Mouse (Mus musculus): ENCODE data around the gene Orai2.
A peak's percentile ranks its signal among the peaks of the same experiment; 100 is the strongest.

GRCm38 (mm10) chr5:136215211-136215610 is 44.7 kb upstream of the Orai2 start:
- TF ChIP-seq CTCF (conservative IDR thresholded peaks at IDR 0.05 in 1 of 2, IDR thresholded peaks at IDR 0.05 in 1 of 2; ENCODE audit: low read depth in 2 of 2, low read length in 2 of 2) (peak in 1 of 2 experiments; percentile 31; a peak in 2 of 4 replicates), ZNF384 (IDR thresholded peaks at IDR 0.05; ENCODE audit: low read depth, low read length) (no peak), POLR2A (IDR thresholded peaks at IDR 0.05; ENCODE audit: low read depth, low read length) (no peak), KAT2A (IDR thresholded peaks at IDR 0.05; ENCODE audit: insufficient replicate concordance, low read length) (no peak)

Data from CH12.LX (cell line).